Mouse (Mus musculus) embryonic fibroblast, embryonic 13.5 days (primary cell): ENCODE results near the gene Fzd7. TPM values are rescaled to one million over a fixed set of nuclear protein-coding genes. Genes with fewer than 3 reads are reported as not detected.
A peak's percentile ranks its signal among the peaks of the same experiment; 100 is the strongest.
"Not testable (repeated sequence)": the region's sequence is repeated elsewhere in the genome, so short reads cannot be mapped to it uniquely, and the experiment has no call there.

Experiments used
- H3K27ac ChIP-seq: 2 replicates; pipeline ENCODE4 v1.5.1; 2012; ENCODE audit warnings: low read length, control low read depth, inconsistent platforms; ENCODE audit not compliant: insufficient read depth
- H3K4me1 ChIP-seq: 2 replicates; pipeline ENCODE4 v1.6.1; 2011; ENCODE audit warnings: low read length; ENCODE audit not compliant: control insufficient read depth, insufficient read depth
- H3K4me3 ChIP-seq: 2 replicates; pipeline ENCODE4 v1.5.1; 2011; ENCODE audit warnings: mild to moderate bottlenecking, control low read depth, low read length; ENCODE audit not compliant: insufficient read depth
- CTCF ChIP-seq: IDR thresholded peaks from 2 replicates; pipeline ENCODE4 v1.5.1; 2011; ENCODE audit warnings: mild to moderate bottlenecking, control low read depth, low read length, moderate library complexity, borderline replicate concordance; ENCODE audit not compliant: insufficient read depth
- POLR2A ChIP-seq: IDR thresholded peaks from 2 replicates; pipeline ENCODE4 v1.6.1; 2011; ENCODE audit warnings: low read depth, mild to moderate bottlenecking, control low read depth, low read length, moderate library complexity
- polyA plus RNA-seq: library from polyadenylated mRNA; stranded (reverse); fragments of >200 nt; gene quantifications from 2 replicates; pipeline ENCODE4 v1.2.4, GENCODE M21; 2011; ENCODE audit warnings: low read depth; ENCODE audit not compliant: missing spikeins, insufficient read length

Gene Fzd7
- polyA plus RNA-seq = 43.0 and 50.6 TPM in 2 replicates

DNA sequence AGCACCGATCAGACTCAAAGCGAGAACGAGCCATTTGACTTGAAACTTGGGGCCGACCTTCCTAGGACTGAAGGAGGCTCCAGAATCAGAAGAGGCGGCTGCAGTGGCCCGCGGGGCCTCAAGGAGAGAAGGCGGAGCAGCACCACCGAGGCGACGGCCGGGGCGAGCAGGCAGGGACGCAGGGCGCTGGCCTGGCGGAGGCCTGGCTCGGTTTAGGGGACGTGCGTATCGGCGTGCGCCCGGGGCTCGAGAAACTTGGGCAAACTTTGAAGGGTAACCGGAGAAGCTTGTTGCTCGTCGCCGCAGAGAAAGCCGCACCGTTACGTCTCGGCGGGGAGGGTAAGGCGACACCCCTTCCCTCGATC is at the start of gene Fzd7:
Fzd7 (plus strand) TSS at position 94 of the 365 bp plus-strand sequence.
- peaks cover 5% of the 10 kb centered on the region for H3K4me1 ChIP-seq
- TF ChIP-seq POLR2A (no peak), CTCF (no peak)
- H3K27ac ChIP-seq = peak within 1 kb of the TSS; percentile 99
- H3K4me3 ChIP-seq = peak within 1 kb of the TSS; percentile 60

DNA sequence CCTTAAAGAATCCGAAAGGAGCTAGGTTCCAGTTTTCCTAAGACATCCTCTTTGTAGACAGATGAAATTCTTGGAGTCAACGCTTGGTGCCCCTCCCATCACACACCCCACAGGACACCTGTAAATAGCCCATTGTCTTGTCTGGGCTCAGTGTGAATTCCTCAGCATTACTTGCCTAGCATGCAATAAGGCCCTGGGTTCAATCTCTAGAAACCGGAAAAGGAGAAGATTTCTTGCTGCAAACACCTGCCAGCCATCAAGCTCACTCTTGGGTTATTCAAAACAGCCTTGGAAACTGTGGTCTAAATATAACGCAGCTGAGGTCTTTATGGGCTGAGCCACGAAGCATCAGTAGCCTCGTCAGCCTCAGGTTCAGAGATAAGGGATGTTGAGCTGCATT is 48.9 kb upstream of the Fzd7 start:
- Histone ChIP-seq H3K4me3 (no peak overlapping the region), H3K27ac (no peak overlapping the region), H3K4me1 (peaks cover 5% of the 10 kb centered on the region)
- TF ChIP-seq CTCF (no peak), POLR2A (no peak)

- no peak overlapping the region for H3K4me3 ChIP-seq
- no peak overlapping the region for H3K27ac ChIP-seq
- H3K4me1 ChIP-seq = 0 out of 2 replicates have a peak, but pooled peaks cover 2% of the 10 kb centered on the region
- TF ChIP-seq CTCF (no peak), POLR2A (no peak)
Measured at GRCm38 (mm10) chr1:59434071-59434470, 48.2 kb upstream of the Fzd7 start.

DNA sequence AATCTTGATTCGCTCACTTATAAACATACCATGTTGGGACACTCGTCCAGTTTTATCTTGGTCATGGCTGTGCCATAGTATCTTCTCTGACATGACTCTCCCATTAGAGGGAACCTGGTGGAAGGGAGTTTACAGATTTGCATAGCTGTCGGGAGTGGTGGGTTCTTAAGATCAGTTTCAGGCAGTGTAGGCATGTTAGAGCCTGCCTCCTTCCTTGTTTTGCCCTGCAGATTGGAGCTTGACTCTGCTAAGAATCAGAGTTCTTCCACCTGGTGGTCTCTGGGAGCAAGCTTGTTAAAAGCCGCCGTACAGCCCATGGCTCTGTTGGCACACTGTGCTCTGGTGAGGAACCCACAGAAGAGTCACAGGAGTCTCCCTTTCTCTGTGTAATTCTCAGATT is 47.0 kb upstream of the Fzd7 start:
- Histone ChIP-seq H3K27ac (no peak overlapping the region), H3K4me1 (0 out of 2 replicates have a peak, but pooled peaks cover 2% of the 10 kb centered on the region), H3K4me3 (no peak overlapping the region)
- TF ChIP-seq POLR2A (no peak), CTCF (no peak)

GRCm38 (mm10) chr1:59436321-59436720 is 45.9 kb upstream of the Fzd7 start:
- no peak overlapping the region for H3K27ac ChIP-seq
- H3K4me1 ChIP-seq = no peaks in the 10 kb centered on the region
- no peak overlapping the region for H3K4me3 ChIP-seq
- no peak for TF ChIP-seq POLR2A
- no peak for TF ChIP-seq CTCF

GRCm38 (mm10) chr1:59437927-59438326 is 44.3 kb upstream of the Fzd7 start:
- Histone ChIP-seq H3K4me1 (no peaks in the 10 kb centered on the region), H3K4me3 (no peak overlapping the region), H3K27ac (no peak overlapping the region)
- TF ChIP-seq CTCF (no peak), POLR2A (no peak)

DNA sequence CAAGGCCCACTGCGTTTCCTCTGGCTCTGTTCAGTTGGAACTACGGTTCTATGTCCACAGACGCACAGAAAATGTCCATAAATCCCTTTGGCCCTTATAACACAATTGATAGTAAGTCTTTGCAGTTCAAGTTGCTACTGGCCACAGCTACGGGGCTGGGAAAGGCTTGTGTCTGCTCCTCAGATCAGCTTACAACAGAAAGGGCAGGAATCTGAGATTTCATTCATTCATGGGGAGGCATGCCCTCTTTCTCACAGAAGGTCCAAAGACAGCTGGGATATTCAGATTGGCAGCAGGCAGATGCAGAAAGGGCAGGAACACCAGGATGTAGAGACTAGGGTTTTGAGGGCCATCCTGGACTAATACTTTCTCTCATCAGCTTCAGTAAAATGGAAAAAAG is 43.9 kb upstream of the Fzd7 start:
- Histone ChIP-seq H3K4me1 (no peaks in the 10 kb centered on the region), H3K4me3 (no peak overlapping the region), H3K27ac (no peak overlapping the region)
- TF ChIP-seq POLR2A (no peak), CTCF (no peak)

DNA sequence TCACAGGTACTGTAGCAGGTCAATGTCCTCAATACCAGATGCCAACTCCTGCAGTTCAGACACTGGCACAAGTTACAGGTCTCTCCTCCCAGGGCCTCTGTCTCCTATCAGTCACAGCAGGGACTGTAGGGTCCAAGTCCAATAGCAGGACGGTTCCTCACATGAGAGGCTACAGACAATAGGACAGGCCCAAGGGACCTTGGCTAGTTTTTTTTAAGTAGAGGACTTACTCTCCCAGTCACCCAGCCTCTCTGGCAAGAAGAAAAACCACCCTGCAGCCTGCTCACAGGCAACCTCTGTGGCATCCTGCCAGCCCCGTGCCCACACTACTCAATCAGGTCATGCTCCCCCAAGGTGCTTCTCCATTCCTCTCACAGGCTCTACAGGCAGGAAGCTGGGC is 43.0 kb upstream of the Fzd7 start:
- TF ChIP-seq CTCF (no peak), POLR2A (no peak)
- peaks cover 2% of the 10 kb centered on the region; the same call in 1 of the 2 replicates for H3K4me1 ChIP-seq

GRCm38 (mm10) chr1:59439941-59440340 is 42.3 kb upstream of the Fzd7 start:
- no peak overlapping the region for H3K27ac ChIP-seq
- no peak overlapping the region for H3K4me3 ChIP-seq
- H3K4me1 ChIP-seq = peaks cover 6% of the 10 kb centered on the region
- TF ChIP-seq CTCF (no peak), POLR2A (no peak)

More for the DNA sequence above, 43.0 kb upstream of the Fzd7 start:
- no peak overlapping the region for H3K27ac ChIP-seq
- no peak overlapping the region for H3K4me3 ChIP-seq

DNA sequence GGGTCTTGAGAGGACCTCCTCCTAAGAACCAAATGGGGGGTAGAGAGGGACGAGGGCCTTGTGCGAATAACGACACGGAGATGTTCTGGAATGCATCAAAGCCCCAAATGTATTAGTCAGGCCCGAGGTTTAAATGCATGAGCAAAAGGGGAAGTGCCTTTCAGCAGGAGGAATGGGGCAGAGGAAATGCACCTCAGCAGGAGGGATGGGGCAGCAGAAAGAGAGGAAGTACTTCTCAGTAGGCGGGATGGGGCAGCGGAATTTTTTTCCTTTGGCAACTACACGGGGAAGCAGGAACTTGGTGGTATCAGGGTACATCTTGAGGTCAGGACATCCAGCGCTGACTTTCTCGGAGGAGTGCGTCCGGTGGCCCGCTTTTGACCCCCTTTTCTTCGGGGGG is 39.5 kb upstream of the Fzd7 start:
- not testable (repeated sequence) for H3K27ac ChIP-seq, H3K4me1 ChIP-seq, H3K4me3 ChIP-seq

DNA sequence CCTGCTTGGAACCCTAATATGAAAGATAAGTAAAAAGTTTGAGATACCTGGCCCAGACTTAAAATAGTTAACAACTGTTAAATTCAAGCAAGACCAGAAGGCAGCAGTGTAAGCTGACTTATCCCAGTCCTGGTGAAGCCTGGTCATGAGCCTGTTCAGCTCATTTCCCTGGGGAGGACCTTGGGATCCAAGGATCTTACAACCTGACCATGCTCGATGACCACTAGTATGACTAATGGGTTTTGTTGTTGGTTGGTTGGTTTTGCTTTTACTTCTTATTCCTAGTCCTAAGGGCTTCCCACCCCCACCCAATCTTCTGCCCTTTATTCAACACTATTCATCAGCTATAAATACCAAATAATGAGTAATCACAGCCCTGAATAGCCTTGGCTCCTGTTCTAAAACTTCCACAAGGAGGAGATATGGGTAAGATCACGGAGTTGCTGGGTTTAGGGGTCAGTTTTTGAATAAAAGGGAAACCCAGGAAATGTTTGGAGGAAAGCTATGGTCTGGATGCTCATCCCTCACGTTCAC is 38.0 kb upstream of the Fzd7 start:
- Histone ChIP-seq H3K27ac (peak overlapping the region; percentile 57; the same call in 1 of the 2 replicates), H3K4me3 (no peak overlapping the region), H3K4me1 (peaks cover 6% of the 10 kb centered on the region)
- no peak for TF ChIP-seq POLR2A
- no peak for TF ChIP-seq CTCF
